In the genomic region with DNA sequence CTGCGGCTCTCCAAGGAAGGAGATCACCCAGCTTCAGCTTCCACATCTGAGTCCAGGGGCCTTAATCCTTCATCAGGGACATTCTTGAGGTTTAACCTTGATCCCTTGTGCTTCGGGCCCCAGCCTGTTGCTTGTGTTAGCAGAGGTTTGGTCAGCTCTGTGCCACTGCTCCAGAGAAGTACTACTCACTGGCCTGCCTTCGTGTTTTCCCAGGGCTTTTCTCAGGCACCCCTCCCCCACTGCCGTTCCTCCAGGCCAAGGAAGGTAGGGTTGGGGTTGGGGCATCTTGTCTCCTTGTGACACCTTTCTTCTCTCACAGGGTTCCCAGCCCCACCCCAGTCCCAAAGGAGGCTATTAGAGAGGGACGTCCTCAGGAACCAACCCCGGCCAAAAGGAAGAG, we compare ENCODE assay signal across 31 mouse cellular contexts. TPM values are rescaled to one million over a fixed set of nuclear protein-coding genes. Genes with fewer than 3 reads are reported as not detected.
DNase-seq lines count a peak whose midpoint lies in the region; ATAC-seq and TF ChIP-seq lines count a peak whose summit lies in the region.
"Had no signal": no experiment of that assay in that cellular context is flagged by ENCODE, and none has a peak within 500 bp of the region (broad histone marks: within the 10 kb centered on the region; RNA-seq: fewer than 3 reads in every experiment).

No protein-coding gene starts in this region.

- H3K79me2 ChIP-seq in MEL (ENCODE audit: control insufficient read depth, insufficient read depth, low read length, poor library complexity): peaks cover 4% of the 10 kb centered on the region; the same call in 1 of the 2 replicates

- 0 out of 2 replicates have a peak, but pooled peaks have one; percentile 30 for ATAC-seq in hindbrain, embryonic 13.5 days (ENCODE audit: low FRiP score)
- ATAC-seq in hindbrain, embryonic 16.5 days: no peak
- ATAC-seq: liver, embryonic 12.5 days had no signal

- H3K27ac ChIP-seq in hindbrain, embryonic 13.5 days: no peak overlapping the region
- no peak overlapping the region for H3K27ac ChIP-seq in hindbrain, embryonic 16.5 days (ENCODE audit: low read depth, low read length)
- H3K27ac ChIP-seq in MEL (ENCODE audit: control insufficient read depth, low read depth, low read length): no peak overlapping the region
- H3K27ac ChIP-seq: forebrain, embryonic 10.5 days; heart, embryonic 13.5 days; hindbrain, embryonic 15.5 days; limb, embryonic 13.5 days; liver, embryonic 12.5 days; midbrain, embryonic 12.5 days; neural tube, embryonic 15.5 days; stomach, postnatal 0 days had no signal

- peaks cover 99% of the 10 kb centered on the region for H3K36me3 ChIP-seq in hindbrain, embryonic 13.5 days
- H3K36me3 ChIP-seq in hindbrain, embryonic 16.5 days (ENCODE audit: control insufficient read depth, insufficient read depth, low read length): peaks cover 78% of the 10 kb centered on the region
- peaks cover 7 to 22% of the 10 kb centered on the region in 2 experiments for H3K36me3 ChIP-seq in MEL (ENCODE audit: control insufficient read depth in 1 of 2, insufficient read depth in 2 of 2, low read length in 2 of 2)

- peak; percentile 66 for DNase-seq in testis, postnatal 10 days (ENCODE audit: low spot score)
- DNase-seq in testis, postnatal 14 days (ENCODE audit: low spot score): no peak
- peak; percentile 21 for DNase-seq in MEL (ENCODE audit: low read depth, low spot score)
- DNase-seq in right cerebral cortex, postnatal 4 days: no peak
- DNase-seq in heart, adult 9 months (ENCODE audit: low spot score in 2 of 2): no peak
- DNase-seq: cerebellum, adult 11-12 months; gastrocnemius, postnatal 14 days; heart, adult 18-20 months; heart, postnatal 4 days; kidney, adult 11 months; kidney, postnatal 14 days; lung, adult 18-20 months; right cerebral cortex, adult 18-20 months had no signal

- H3K9me3 ChIP-seq in hindbrain, embryonic 13.5 days: peaks cover 19% of the 10 kb centered on the region; the same call in 1 of the 2 replicates
- peaks cover 22% of the 10 kb centered on the region for H3K9me3 ChIP-seq in hindbrain, embryonic 16.5 days (ENCODE audit: control insufficient read depth, low read length)
- no peaks in the 10 kb centered on the region for H3K9me3 ChIP-seq in MEL (replicated peaks; ENCODE audit: insufficient read depth, low read length)
- H3K9me3 ChIP-seq: heart, embryonic 13.5 days had no signal

- H3K4me3 ChIP-seq in hindbrain, embryonic 13.5 days: no peak overlapping the region
- H3K4me3 ChIP-seq in hindbrain, embryonic 16.5 days (ENCODE audit: low read length): no peak overlapping the region
- H3K4me3 ChIP-seq in MEL (ENCODE audit: control insufficient read depth in 1 of 2, insufficient read depth in 1 of 2, low read depth in 2 of 2, low read length in 2 of 2): no peak overlapping the region
- H3K4me3 ChIP-seq: forebrain, embryonic 10.5 days; heart, embryonic 13.5 days; hindbrain, embryonic 15.5 days; limb, embryonic 13.5 days; liver, embryonic 12.5 days; midbrain, embryonic 12.5 days; neural tube, embryonic 15.5 days had no signal

- H3K4me1 ChIP-seq in hindbrain, embryonic 13.5 days (replicated peaks): peaks cover 10% of the 10 kb centered on the region
- H3K4me1 ChIP-seq in hindbrain, embryonic 16.5 days (ENCODE audit: control insufficient read depth, insufficient read depth, low read depth, low read length): peaks cover 3% of the 10 kb centered on the region
- no peaks in the 10 kb centered on the region for H3K4me1 ChIP-seq in MEL (ENCODE audit: control insufficient read depth in 1 of 2, insufficient read depth in 2 of 2, low read length in 2 of 2)

- no peak for TF ChIP-seq POLR2A in MEL (IDR thresholded peaks at IDR 0.05; ENCODE audit: control insufficient read depth in 1 of 2, insufficient read depth in 1 of 2, low read depth in 1 of 2, low read length in 2 of 2, poor library complexity in 1 of 2)

- TF ChIP-seq EP300 in MEL (IDR thresholded peaks at IDR 0.05; ENCODE audit: low read depth in 1 of 2, low read length in 2 of 2): no peak

- no peaks in the 10 kb centered on the region for H3K27me3 ChIP-seq in hindbrain, embryonic 13.5 days
- no peaks in the 10 kb centered on the region for H3K27me3 ChIP-seq in hindbrain, embryonic 16.5 days (replicated peaks; ENCODE audit: control insufficient read depth, insufficient read depth, low read length)
- no peaks in the 10 kb centered on the region for H3K27me3 ChIP-seq in MEL (ENCODE audit: control insufficient read depth in 1 of 2, insufficient read depth in 2 of 2, low read length in 2 of 2)
- H3K27me3 ChIP-seq: heart, embryonic 13.5 days; hindbrain, embryonic 15.5 days; limb, embryonic 13.5 days; liver, embryonic 12.5 days; midbrain, embryonic 12.5 days; neural tube, embryonic 15.5 days had no signal

- H3K9ac ChIP-seq in hindbrain, embryonic 13.5 days: no peak overlapping the region
- H3K9ac ChIP-seq in hindbrain, embryonic 16.5 days (ENCODE audit: low read depth, low read length): no peak overlapping the region
- no peak overlapping the region for H3K9ac ChIP-seq in MEL (ENCODE audit: control insufficient read depth, low read depth, low read length, poor library complexity, severe bottlenecking)
- H3K9ac ChIP-seq: heart, embryonic 13.5 days; hindbrain, embryonic 15.5 days; limb, embryonic 13.5 days; liver, embryonic 12.5 days; midbrain, embryonic 12.5 days; neural tube, embryonic 15.5 days had no signal

- TF ChIP-seq CTCF in MEL (IDR thresholded peaks at IDR 0.05 in 2 of 3, conservative IDR thresholded peaks at IDR 0.05 in 1 of 3; ENCODE audit: control insufficient read depth in 1 of 3, insufficient read depth in 1 of 3, low read depth in 2 of 3, low read length in 3 of 3, poor library complexity in 1 of 3, severe bottlenecking in 1 of 3): no peak

- TF ChIP-seq RAD21 in MEL (IDR thresholded peaks at IDR 0.05; ENCODE audit: low read depth, low read length): no peak

- H3K4me2 ChIP-seq in hindbrain, embryonic 13.5 days: no peak overlapping the region
- no peak overlapping the region for H3K4me2 ChIP-seq in hindbrain, embryonic 16.5 days (ENCODE audit: low read length)
- H3K4me2 ChIP-seq: heart, embryonic 13.5 days; hindbrain, embryonic 15.5 days; limb, embryonic 13.5 days; liver, embryonic 12.5 days; midbrain, embryonic 12.5 days; neural tube, embryonic 15.5 days had no signal

- 80% methylated on average over 6 of the region's 6 CpGs for WGBS in hindbrain, embryonic 13.5 days
- WGBS in hindbrain, embryonic 16.5 days: 80% methylated on average over 5 of the region's 6 CpGs

TF ChIP-seq in MEL, 35 proteins besides CTCF, POLR2A, EP300 and RAD21:
- TF ChIP-seq TBP (IDR thresholded peaks at IDR 0.05; ENCODE audit: low read depth, low read length) (no peak), ZNF384 (IDR thresholded peaks at IDR 0.05; ENCODE audit: low read depth, low read length) (no peak), CHD2 (IDR thresholded peaks at IDR 0.05; ENCODE audit: low read length) (no peak)
TF ChIP-seq in MEL: peak in this region for 0.

RNA-seq across cellular contexts. Expression of gene Elob, which starts 6.8 kb away (rescaled TPM):
- 1,330 and 1,360 TPM in 2 replicates for polyA plus RNA-seq in hindbrain, embryonic 13.5 days (2015; fragmentation: Nextera tagmentation; extraction: Ambion mirVana)
- polyA plus RNA-seq in hindbrain, embryonic 16.5 days (2015; fragmentation: Nextera tagmentation; extraction: Ambion mirVana): 1,167 and 1,245 TPM in 2 replicates
- 453 and 486 TPM in 2 replicates for total RNA-seq in MEL (2012; rRNA removed)
- 100 to 1,000 TPM in 1 of 2 experiments, not detected in 1; 609 TPM for polyA plus RNA-seq in MEL (2012; ENCODE audit: insufficient read depth in 1 of 2, insufficient read length in 2 of 2, low read depth in 1 of 2, low replicate concordance in 2 of 2, missing spikeins in 1 of 2)

RNA-seq across cellular contexts. Expression of gene Prss33, which starts 13.8 kb away (rescaled TPM):
- 0.30 TPM in 2 replicates for polyA plus RNA-seq in hindbrain, embryonic 13.5 days (2015; fragmentation: Nextera tagmentation; extraction: Ambion mirVana)
- polyA plus RNA-seq in hindbrain, embryonic 16.5 days (2015; fragmentation: Nextera tagmentation; extraction: Ambion mirVana): 0.17 TPM in 1 of 2 replicates, not detected in the other
- 0.08 and 0.42 TPM in 2 replicates for total RNA-seq in MEL (2012; rRNA removed)
- 1 to 10 TPM in 1 of 2 experiments, not detected in 1; 1.0 TPM for polyA plus RNA-seq in MEL (2012; ENCODE audit: insufficient read depth in 1 of 2, insufficient read length in 2 of 2, low read depth in 1 of 2, low replicate concordance in 2 of 2, missing spikeins in 1 of 2)
- total RNA-seq: adrenal gland, postnatal 36 days; gastrocnemius, postnatal 14 days; heart, adult 18-20 months; heart, postnatal 4 days; layer of hippocampus, postnatal 14 days; megakaryocyte, adult 5-6 weeks had no signal
- polyA plus RNA-seq: C2C12; embryonic facial prominence, embryonic 11.5 days; forebrain, embryonic 10.5 days; forebrain, embryonic 16.5 days; G1E; heart, embryonic 13.5 days; limb, embryonic 13.5 days; liver, embryonic 12.5 days; neural tube, embryonic 15.5 days; stomach, postnatal 0 days had no signal

RNA-seq across cellular contexts. Expression of gene Prss32, which starts 21.6 kb away (rescaled TPM):
- not detected in 2 replicates for polyA plus RNA-seq in hindbrain, embryonic 13.5 days (2015; fragmentation: Nextera tagmentation; extraction: Ambion mirVana)
- polyA plus RNA-seq in hindbrain, embryonic 16.5 days (2015; fragmentation: Nextera tagmentation; extraction: Ambion mirVana): 0.14 TPM in 1 of 2 replicates, not detected in the other
- not detected in 2 replicates for total RNA-seq in MEL (2012; rRNA removed)
- polyA plus RNA-seq in MEL (2012; ENCODE audit: insufficient read depth in 1 of 2, insufficient read length in 2 of 2, low read depth in 1 of 2, low replicate concordance in 2 of 2, missing spikeins in 1 of 2): under 1 TPM in 1 of 2 experiments, not detected in 1; 0.71 TPM
- total RNA-seq: adrenal gland, postnatal 36 days; gastrocnemius, postnatal 14 days; heart, adult 18-20 months; heart, postnatal 4 days; layer of hippocampus, adult 18-20 months; megakaryocyte, adult 5-6 weeks had no signal
- polyA plus RNA-seq: embryonic facial prominence, embryonic 11.5 days; forebrain, embryonic 10.5 days; forebrain, embryonic 16.5 days; G1E; hindbrain, embryonic 15.5 days; limb, embryonic 13.5 days; liver, embryonic 12.5 days; midbrain, embryonic 12.5 days had no signal

RNA-seq across cellular contexts. Expression of gene Prss41, which starts 21.9 kb away (rescaled TPM):
- 0.86 and 0.98 TPM in 2 replicates for polyA plus RNA-seq in hindbrain, embryonic 13.5 days (2015; fragmentation: Nextera tagmentation; extraction: Ambion mirVana)
- 1.2 and 2.0 TPM in 2 replicates for polyA plus RNA-seq in hindbrain, embryonic 16.5 days (2015; fragmentation: Nextera tagmentation; extraction: Ambion mirVana)
- 2.6 and 3.4 TPM in 2 replicates for total RNA-seq in MEL (2012; rRNA removed)
- 10 to 100 TPM in 1 of 2 experiments, not detected in 1; 12.8 TPM for polyA plus RNA-seq in MEL (2012; ENCODE audit: insufficient read depth in 1 of 2, insufficient read length in 2 of 2, low read depth in 1 of 2, low replicate concordance in 2 of 2, missing spikeins in 1 of 2)
- total RNA-seq: G1E; heart, adult 18-20 months; heart, postnatal 4 days; megakaryocyte, adult 5-6 weeks had no signal
- polyA plus RNA-seq: G1E had no signal

RNA-seq across cellular contexts. Expression of gene Srrm2, which starts 31.8 kb away (rescaled TPM):
- 583 TPM in 2 replicates for polyA plus RNA-seq in hindbrain, embryonic 13.5 days (2015; fragmentation: Nextera tagmentation; extraction: Ambion mirVana)
- 410 and 420 TPM in 2 replicates for polyA plus RNA-seq in hindbrain, embryonic 16.5 days (2015; fragmentation: Nextera tagmentation; extraction: Ambion mirVana)
- 56.2 and 68.9 TPM in 2 replicates for total RNA-seq in MEL (2012; rRNA removed)
- polyA plus RNA-seq in MEL (2012; ENCODE audit: insufficient read depth in 1 of 2, insufficient read length in 2 of 2, low read depth in 1 of 2, low replicate concordance in 2 of 2, missing spikeins in 1 of 2): 100 to 1,000 TPM; 505 to 988 TPM

Comparison
In these comparisons a context has a peak if more than half of its experiments do, and no peak if none do; other contexts are left out.
1. DNase-seq: peak in testis, postnatal 10 days (single experiment) and MEL (single experiment); none in testis, postnatal 14 days (single experiment), right cerebral cortex, postnatal 4 days (single experiment) and heart, adult 9 months (0 of 2).